Comparison of ENCODE assay signal across 7 mouse cellular contexts in the genomic region with DNA sequence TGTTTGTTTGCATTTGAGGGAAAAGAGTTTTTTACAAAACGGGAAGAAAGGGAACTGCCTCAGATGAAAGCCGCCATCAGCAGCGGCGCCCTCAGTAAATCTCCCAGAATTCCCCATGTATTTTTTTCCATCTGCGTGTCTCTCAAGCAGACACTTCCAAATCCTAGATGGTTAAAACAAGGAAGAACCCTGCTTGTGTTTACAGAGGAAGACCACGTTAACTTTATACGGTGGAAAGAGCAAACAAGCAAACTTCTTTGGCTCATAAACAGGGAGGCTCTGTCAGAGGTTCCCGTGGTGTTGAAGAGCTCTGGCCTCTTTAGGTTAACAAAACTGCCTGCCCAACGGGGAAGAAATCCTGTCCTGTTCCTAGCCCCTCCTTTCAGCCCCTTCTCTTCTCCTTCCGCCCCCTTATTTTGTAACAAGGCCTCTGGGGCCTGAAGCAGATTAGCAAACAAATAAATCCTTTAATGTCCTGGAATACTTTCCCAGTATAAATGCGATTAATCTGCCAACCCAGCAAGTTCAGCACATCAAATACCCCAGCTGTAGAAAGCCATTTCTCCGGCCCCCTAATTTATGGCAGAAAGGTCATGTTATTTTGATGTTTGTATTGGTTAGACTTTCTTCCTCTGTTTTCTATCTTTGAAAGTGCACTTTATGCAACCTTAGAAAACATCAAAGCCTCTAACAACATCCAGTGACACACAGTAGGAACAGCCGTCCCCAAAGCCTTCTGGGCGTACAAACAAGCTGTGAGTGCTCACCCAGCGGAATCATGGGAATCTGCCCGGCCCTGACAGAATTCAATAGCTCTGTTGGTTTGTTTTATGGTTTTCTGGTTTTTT. TPM values are rescaled to one million over a fixed set of nuclear protein-coding genes. Genes with fewer than 3 reads are reported as not detected.
DNase-seq lines count a peak whose midpoint lies in the region; ATAC-seq lines count a peak whose summit lies in the region.

No protein-coding gene starts in this region.

- peaks cover 19% of the 10 kb centered on the region for H3K4me1 ChIP-seq in embryonic facial prominence, embryonic 10.5 days
- H3K4me1 ChIP-seq in forebrain, embryonic 16.5 days (replicated peaks; ENCODE audit: control insufficient read depth, insufficient read depth, low read length), result peaks cover 15% of the 10 kb centered on the region
- H3K4me1 ChIP-seq in kidney, embryonic 14.5 days (ENCODE audit: control insufficient read depth, insufficient read depth, low read length), result peaks cover 5% of the 10 kb centered on the region; the same call in 1 of the 2 replicates
- H3K4me1 ChIP-seq in midbrain, embryonic 16.5 days (ENCODE audit: control insufficient read depth, insufficient read depth, low read length), result peaks cover 16% of the 10 kb centered on the region

- H3K9me3 ChIP-seq in embryonic facial prominence, embryonic 10.5 days, result 0 out of 2 replicates have a peak, but pooled peaks cover 3% of the 10 kb centered on the region
- H3K9me3 ChIP-seq in forebrain, embryonic 16.5 days (ENCODE audit: control insufficient read depth, low read length), result no peaks in the 10 kb centered on the region
- H3K9me3 ChIP-seq in kidney, embryonic 14.5 days (ENCODE audit: control insufficient read depth, low read length), result no peaks in the 10 kb centered on the region
- H3K9me3 ChIP-seq in midbrain, embryonic 16.5 days (replicated peaks; ENCODE audit: control insufficient read depth, low read length, poor library complexity, severe bottlenecking), result no peaks in the 10 kb centered on the region

- ATAC-seq in forebrain, embryonic 16.5 days, result peak; percentile 56
- ATAC-seq in kidney, embryonic 14.5 days (ENCODE audit: low FRiP score, low TSS enrichment), result peak; percentile 82
- ATAC-seq in midbrain, embryonic 16.5 days, result peak; percentile 68

- no peaks in the 10 kb centered on the region for H3K27me3 ChIP-seq in embryonic facial prominence, embryonic 10.5 days (replicated peaks; ENCODE audit: low read depth, poor library complexity, severe bottlenecking)
- H3K27me3 ChIP-seq in forebrain, embryonic 16.5 days (replicated peaks; ENCODE audit: control insufficient read depth, insufficient read depth, low read length), result no peaks in the 10 kb centered on the region
- no peaks in the 10 kb centered on the region for H3K27me3 ChIP-seq in kidney, embryonic 14.5 days (ENCODE audit: control insufficient read depth, insufficient read depth, low read length)
- 0 out of 2 replicates have a peak, but pooled peaks cover 2% of the 10 kb centered on the region for H3K27me3 ChIP-seq in midbrain, embryonic 16.5 days (ENCODE audit: control insufficient read depth, insufficient read depth, low read depth, low read length)

- peak overlapping the region; percentile 51 for H3K9ac ChIP-seq in forebrain, embryonic 16.5 days (replicated peaks; ENCODE audit: low read depth, low read length)
- H3K9ac ChIP-seq in kidney, embryonic 14.5 days (ENCODE audit: low read depth, low read length), result peak overlapping the region; percentile 23; the same call in 1 of the 2 replicates
- peak overlapping the region; percentile 30; the same call in 1 of the 2 replicates for H3K9ac ChIP-seq in midbrain, embryonic 16.5 days (ENCODE audit: low read depth, low read length)

- peak overlapping the region; percentile 59 for H3K4me2 ChIP-seq in forebrain, embryonic 16.5 days (ENCODE audit: low read length)
- peak overlapping the region; percentile 41 for H3K4me2 ChIP-seq in kidney, embryonic 14.5 days (replicated peaks; ENCODE audit: low read depth, low read length)
- H3K4me2 ChIP-seq in midbrain, embryonic 16.5 days (ENCODE audit: low read length), result peak overlapping the region; percentile 57

- H3K4me3 ChIP-seq in embryonic facial prominence, embryonic 10.5 days, result peak overlapping the region; percentile 43; the same call in 1 of the 2 replicates
- H3K4me3 ChIP-seq in forebrain, embryonic 16.5 days (replicated peaks; ENCODE audit: low read length), result peak overlapping the region; percentile 33
- no peak overlapping the region for H3K4me3 ChIP-seq in kidney, embryonic 14.5 days (ENCODE audit: low read length)
- peak overlapping the region; percentile 22 for H3K4me3 ChIP-seq in midbrain, embryonic 16.5 days (ENCODE audit: low read depth, low read length)

- H3K36me3 ChIP-seq in embryonic facial prominence, embryonic 10.5 days (replicated peaks), result no peaks in the 10 kb centered on the region
- H3K36me3 ChIP-seq in forebrain, embryonic 16.5 days (ENCODE audit: control insufficient read depth, insufficient read depth), result no peaks in the 10 kb centered on the region
- H3K36me3 ChIP-seq in kidney, embryonic 14.5 days (ENCODE audit: control insufficient read depth, insufficient read depth, low read length), result no peaks in the 10 kb centered on the region
- H3K36me3 ChIP-seq in midbrain, embryonic 16.5 days (ENCODE audit: control insufficient read depth, insufficient read depth, low read length), result no peaks in the 10 kb centered on the region

- peak; percentile 23 for DNase-seq in embryonic facial prominence, embryonic 10.5 days (ENCODE audit: low spot score)
- DNase-seq in cerebellum, adult 9-10 months, result no peak
- no peak for DNase-seq in urinary bladder, postnatal 36 days (ENCODE audit: low spot score in 2 of 2)
- DNase-seq in cerebellum, postnatal 36 days, result no peak

- peak overlapping the region; percentile 79 for H3K27ac ChIP-seq in embryonic facial prominence, embryonic 10.5 days (replicated peaks)
- H3K27ac ChIP-seq in forebrain, embryonic 16.5 days (ENCODE audit: low read length), result peak overlapping the region; percentile 65
- peak overlapping the region; percentile 91 for H3K27ac ChIP-seq in kidney, embryonic 14.5 days (ENCODE audit: low read depth, low read length)
- peak overlapping the region; percentile 76 for H3K27ac ChIP-seq in midbrain, embryonic 16.5 days (ENCODE audit: low read length)

- 28% methylated on average over 16 of the region's 16 CpGs for WGBS in embryonic facial prominence, embryonic 10.5 days
- 12% methylated on average over 16 of the region's 16 CpGs for WGBS in forebrain, embryonic 16.5 days
- WGBS in kidney, embryonic 14.5 days, result 22% methylated on average over 16 of the region's 16 CpGs
- 10% methylated on average over 16 of the region's 16 CpGs for WGBS in midbrain, embryonic 16.5 days

RNA-seq across cellular contexts. Expression of gene Spry1, which starts 52.8 kb away (rescaled TPM):
- 17.9 and 18.4 TPM in 2 replicates for polyA plus RNA-seq in embryonic facial prominence, embryonic 10.5 days (2016; fragmentation: Nextera tagmentation; extraction: Ambion mirVana)
- polyA plus RNA-seq in forebrain, embryonic 16.5 days (2015; fragmentation: Nextera tagmentation; extraction: Ambion mirVana), result 6.4 and 6.6 TPM in 2 replicates
- 41.7 and 49.8 TPM in 2 replicates for polyA plus RNA-seq in kidney, embryonic 14.5 days (2014; fragmentation: Nextera tagmentation; extraction: Ambion mirVana)
- polyA plus RNA-seq in midbrain, embryonic 16.5 days (2015; fragmentation: Nextera tagmentation; extraction: Ambion mirVana), result 6.5 and 8.8 TPM in 2 replicates
